Mouse (Mus musculus) MEL (cell line): Measurements from ENCODE around the gene Tbc1d20. TPM values are rescaled to one million over a fixed set of nuclear protein-coding genes. Genes with fewer than 3 reads are reported as not detected.
A peak's percentile ranks its signal among the peaks of the same experiment; 100 is the strongest.

Experiments
- DNase-seq: peaks from one replicate; pipeline ENCODE4 v3.0.0; 2011; ENCODE audit warnings: low read depth, low spot score
- H3K27ac ChIP-seq: 2 replicates; pipeline ENCODE4 v1.5.1; 2012; ENCODE audit warnings: low read depth, mild to moderate bottlenecking, control low read depth, low read length, moderate library complexity; ENCODE audit not compliant: control insufficient read depth
- H3K27me3 ChIP-seq, 2 experiments: fragments of 150-350 bp in 1 of 2; sonication (generic) in 1 of 2; 2 replicates each; pipeline ENCODE4 v1.6.1; 2012; ENCODE audit warnings: low read length in 2 of 2, mild to moderate bottlenecking in 2 of 2, improper control_type of control experiment in 1 of 2, moderate library complexity in 1 of 2; ENCODE audit not compliant: insufficient read depth in 2 of 2, control insufficient read depth in 1 of 2
- H3K36me3 ChIP-seq, 2 experiments: 2 replicates each; pipeline ENCODE4 v1.6.1; 2012 to 2014; ENCODE audit warnings: low read length in 2 of 2, improper control_type of control experiment in 1 of 2, inconsistent platforms in 1 of 2, mild to moderate bottlenecking in 1 of 2; ENCODE audit not compliant: insufficient read depth in 2 of 2, control insufficient read depth in 1 of 2
- H3K4me1 ChIP-seq, 2 experiments: fragments of 150-350 bp in 1 of 2; sonication (generic) in 1 of 2; 2 replicates each; pipeline ENCODE4 v1.6.1; 2012; ENCODE audit warnings: low read length in 2 of 2, improper control_type of control experiment in 1 of 2, mild to moderate bottlenecking in 1 of 2; ENCODE audit not compliant: insufficient read depth in 2 of 2, control insufficient read depth in 1 of 2
- H3K4me3 ChIP-seq, 2 experiments: fragments of 150-350 bp in 1 of 2; sonication (generic) in 1 of 2; 2 replicates each; pipeline ENCODE4 v1.5.1; 2012; ENCODE audit warnings: low read depth in 2 of 2, low read length in 2 of 2, mild to moderate bottlenecking in 2 of 2, moderate library complexity in 2 of 2, control low read depth in 1 of 2, improper control_type of control experiment in 1 of 2; ENCODE audit not compliant: control insufficient read depth in 1 of 2, insufficient read depth in 1 of 2
- H3K79me2 ChIP-seq: 2 replicates; pipeline ENCODE4 v1.6.1; 2012; ENCODE audit warnings: mild to moderate bottlenecking, low read length, moderate library complexity; ENCODE audit not compliant: control insufficient read depth, poor library complexity, insufficient read depth
- H3K9ac ChIP-seq: 2 replicates; pipeline ENCODE4 v1.6.1; 2012; ENCODE audit warnings: low read depth, mild to moderate bottlenecking, control low read depth, low read length, moderate library complexity; ENCODE audit not compliant: control insufficient read depth, poor library complexity, severe bottlenecking
- H3K9me3 ChIP-seq: fragments of 150-350 bp; sonication (generic); replicated peaks from 2 replicates; pipeline ENCODE4 v1.6.1; 2012; ENCODE audit warnings: mild to moderate bottlenecking, low read length, improper control_type of control experiment, moderate library complexity; ENCODE audit not compliant: insufficient read depth
- CHD1 ChIP-seq: IDR thresholded peaks from 2 replicates; pipeline ENCODE4 v1.6.1; 2012; ENCODE audit warnings: low read depth, mild to moderate bottlenecking, inconsistent platforms, low read length, improper control_type of control experiment
- CHD2 ChIP-seq: IDR thresholded peaks from 2 replicates; pipeline ENCODE4 v1.6.1; 2011; ENCODE audit warnings: low read length, improper control_type of control experiment
- CTCF ChIP-seq, 3 experiments: IDR thresholded peaks in 2 of 3; conservative IDR thresholded peaks in 1 of 3; 2 replicates each; pipeline ENCODE4 v1.5.1; 2011 to 2012; ENCODE audit warnings: low read length in 3 of 3, low read depth in 2 of 3, mild to moderate bottlenecking in 2 of 3, improper control_type of control experiment in 1 of 3, inconsistent platforms in 1 of 3, mixed read lengths in 1 of 3, moderate library complexity in 1 of 3; ENCODE audit not compliant: control insufficient read depth in 1 of 3, insufficient read depth in 1 of 3, poor library complexity in 1 of 3, severe bottlenecking in 1 of 3
- GATA1 ChIP-seq: IDR thresholded peaks from 2 replicates; pipeline ENCODE4 v1.6.1; 2011; ENCODE audit warnings: low read depth, low read length, improper control_type of control experiment
- KAT2A ChIP-seq: conservative IDR thresholded peaks from 2 replicates; pipeline ENCODE4 v1.6.1; 2012; ENCODE audit warnings: low read depth, low read length, improper control_type of control experiment, inconsistent platforms
- MAFK ChIP-seq: IDR thresholded peaks from 2 replicates; pipeline ENCODE4 v1.6.1; 2011; ENCODE audit warnings: low read depth, mild to moderate bottlenecking, low read length, improper control_type of control experiment, borderline replicate concordance
- MAX ChIP-seq: IDR thresholded peaks from 2 replicates; pipeline ENCODE4 v1.6.1; 2011; ENCODE audit warnings: low read length, improper control_type of control experiment
- MAZ ChIP-seq: IDR thresholded peaks from 2 replicates; pipeline ENCODE4 v1.6.1; 2012; ENCODE audit warnings: low read depth, mild to moderate bottlenecking, inconsistent platforms, low read length, improper control_type of control experiment
- MEF2A ChIP-seq: IDR thresholded peaks from 2 replicates; pipeline ENCODE4 v1.6.1; 2014; ENCODE audit warnings: low read depth, mild to moderate bottlenecking, inconsistent platforms, low read length, improper control_type of control experiment; ENCODE audit not compliant: poor library complexity, insufficient replicate concordance, severe bottlenecking; ENCODE audit errors: extremely low read depth
- NELFE ChIP-seq: IDR thresholded peaks from 2 replicates; pipeline ENCODE4 v1.6.1; 2011; ENCODE audit warnings: low read depth, low read length, improper control_type of control experiment
- NRF1 ChIP-seq: IDR thresholded peaks from 2 replicates; pipeline ENCODE4 v1.6.1; 2014; ENCODE audit warnings: low read depth, mild to moderate bottlenecking, inconsistent platforms, low read length, improper control_type of control experiment, moderate library complexity; ENCODE audit not compliant: poor library complexity, insufficient read depth, severe bottlenecking
- POLR2A ChIP-seq, 2 experiments: IDR thresholded peaks; 2 replicates each; pipeline ENCODE4 v1.6.1; 2011 to 2012; ENCODE audit warnings: low read length in 2 of 2, mild to moderate bottlenecking in 2 of 2, control low read depth in 1 of 2, improper control_type of control experiment in 1 of 2, low read depth in 1 of 2, moderate library complexity in 1 of 2; ENCODE audit not compliant: control insufficient read depth in 1 of 2, insufficient read depth in 1 of 2, poor library complexity in 1 of 2
- POLR2AphosphoS5 ChIP-seq: IDR thresholded peaks from 2 replicates; pipeline ENCODE4 v1.6.1; 2012; ENCODE audit warnings: low read depth, borderline replicate concordance, mild to moderate bottlenecking, inconsistent platforms, low read length, moderate library complexity, mixed read lengths
- RAD21 ChIP-seq: IDR thresholded peaks from 2 replicates; pipeline ENCODE4 v1.6.1; 2011; ENCODE audit warnings: mild to moderate bottlenecking, low read depth, low read length, improper control_type of control experiment
- SMC3 ChIP-seq: IDR thresholded peaks from 2 replicates; pipeline ENCODE4 v1.6.1; 2011; ENCODE audit warnings: low read depth, low read length, improper control_type of control experiment
- TBP ChIP-seq: IDR thresholded peaks from 2 replicates; pipeline ENCODE4 v1.8.0; 2011; ENCODE audit warnings: low read depth, low read length, improper control_type of control experiment
- USF1 ChIP-seq: IDR thresholded peaks from 2 replicates; pipeline ENCODE4 v1.6.1; 2014; ENCODE audit warnings: low read depth, mild to moderate bottlenecking, inconsistent platforms, low read length, improper control_type of control experiment, moderate library complexity
- ZC3H11A ChIP-seq: IDR thresholded peaks from 2 replicates; pipeline ENCODE4 v1.6.1; 2012; ENCODE audit warnings: low read depth, mild to moderate bottlenecking, inconsistent platforms, low read length, improper control_type of control experiment
- ZKSCAN1 ChIP-seq: IDR thresholded peaks from 2 replicates; pipeline ENCODE4 v1.6.1; 2012; ENCODE audit warnings: low read depth, mild to moderate bottlenecking, inconsistent platforms, low read length, improper control_type of control experiment, moderate library complexity
- polyA plus RNA-seq, 2 experiments: library from polyadenylated mRNA; stranded (reverse) in 1 of 2; unstranded in 1 of 2; fragments of >175 nt in 1 of 2; fragments of >200 nt in 1 of 2; gene quantifications; 2 replicates each; pipeline versions ENCODE4 v1.2.1 to v1.2.4; 2012; ENCODE audit warnings: low replicate concordance in 2 of 2, low read depth in 1 of 2; ENCODE audit not compliant: insufficient read length in 2 of 2, insufficient read depth in 1 of 2, missing spikeins in 1 of 2
- total RNA-seq: library from RNA; depleted of rRNA; stranded (reverse); fragments of 300-350 nt; gene quantifications from 2 replicates; pipeline ENCODE4 v1.2.3, GENCODE M21; 2012

Tbc1d20 gene
- total and polyA plus RNA-seq, 3 experiments = 19.6 to 31.4 TPM; not detected in 1

DNA sequence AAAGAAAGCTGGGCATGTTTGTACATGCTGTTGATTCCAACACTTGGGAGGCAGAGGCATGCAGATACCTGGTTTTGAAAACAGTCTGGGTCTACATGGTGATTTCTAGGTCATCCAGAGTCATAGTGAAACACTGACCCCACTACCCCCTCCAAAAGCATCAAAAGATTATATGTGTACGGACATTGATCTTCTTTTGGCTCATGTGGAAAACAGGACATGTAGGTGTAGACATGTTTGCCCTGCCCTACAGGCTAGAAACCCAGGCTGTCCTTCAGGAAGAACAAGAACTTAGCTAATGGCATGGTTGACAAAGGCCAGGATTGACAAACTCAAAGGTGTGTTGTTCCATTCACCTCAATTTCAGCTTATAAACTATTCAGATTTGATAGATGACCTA is 33.9 kb upstream of the Tbc1d20 start:
- DNase-seq = no peak
- Histone ChIP-seq H3K4me3 (no peak overlapping the region), H3K9ac (no peak overlapping the region), H3K4me1 (no peaks in the 10 kb centered on the region), H3K9me3 (no peaks in the 10 kb centered on the region), H3K27ac (no peak overlapping the region), H3K27me3 (no peaks in the 10 kb centered on the region), H3K79me2 (no peaks in the 10 kb centered on the region), H3K36me3 (peaks cover 0 to 39% of the 10 kb centered on the region in 2 experiments; a peak in 2 of 4 replicates)
- no peak for TF ChIP-seq TBP
- TF ChIP-seq MAFK = no peak
- no peak for TF ChIP-seq KAT2A
- no peak for TF ChIP-seq MEF2A
- TF ChIP-seq NELFE = no peak
- no peak for TF ChIP-seq MAZ
- TF ChIP-seq ZKSCAN1 = no peak
- TF ChIP-seq POLR2AphosphoS5 = no peak
- no peak for TF ChIP-seq NRF1
- TF ChIP-seq USF1 = no peak
- TF ChIP-seq CHD1 = no peak
- no peak for TF ChIP-seq ZC3H11A
- TF ChIP-seq MAX = no peak
- TF ChIP-seq POLR2A (IDR thresholded peaks at IDR 0.05; ENCODE audit: control insufficient read depth in 1 of 2, insufficient read depth in 1 of 2, low read depth in 1 of 2, low read length in 2 of 2, poor library complexity in 1 of 2) = no peak
- no peak for TF ChIP-seq GATA1

DNA sequence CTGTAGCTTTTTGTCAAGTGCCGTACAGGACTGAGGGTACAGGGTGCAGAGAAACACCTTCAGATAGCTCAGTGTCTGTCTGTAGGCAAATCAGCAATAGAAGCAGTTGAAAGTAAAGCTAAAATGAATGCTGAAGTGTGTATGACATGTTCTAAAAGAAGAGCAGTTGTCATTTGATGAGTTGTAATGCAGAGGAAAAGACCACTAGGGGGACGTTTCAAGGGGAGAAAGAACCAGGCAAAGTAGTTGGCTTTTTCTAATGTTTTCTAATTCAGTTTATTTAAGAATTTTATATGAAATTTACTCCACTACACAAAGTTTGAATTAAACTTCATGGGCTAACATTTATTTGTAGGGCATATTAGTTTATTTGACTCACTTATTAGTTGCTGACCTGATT is 20.0 kb upstream of the Tbc1d20 start:
- TF ChIP-seq CTCF (IDR thresholded peaks at IDR 0.05 in 2 of 3, conservative IDR thresholded peaks at IDR 0.05 in 1 of 3; ENCODE audit: control insufficient read depth in 1 of 3, insufficient read depth in 1 of 3, low read depth in 2 of 3, low read length in 3 of 3, poor library complexity in 1 of 3, severe bottlenecking in 1 of 3) (peak in 2 of 3 experiments; percentile 31 to 52; a peak in 3 of 6 replicates), RAD21 (peak; percentile 14), SMC3 (peak; percentile 43), CHD1 (no peak), CHD2 (no peak)
- TF ChIP-seq, all 39 proteins: peak for 3
- Histone ChIP-seq H3K4me3 (no peak overlapping the region), H3K9me3 (no peaks in the 10 kb centered on the region), H3K36me3 (peaks cover 0 to 57% of the 10 kb centered on the region in 2 experiments; a peak in 2 of 4 replicates), H3K4me1 (no peaks in the 10 kb centered on the region), H3K27me3 (no peaks in the 10 kb centered on the region), H3K27ac (no peak overlapping the region), H3K79me2 (no peaks in the 10 kb centered on the region), H3K9ac (no peak overlapping the region)
- DNase-seq = peak; percentile 53
